Mouse (Mus musculus): Measurements from ENCODE around the gene Car10. TPM values are rescaled to one million over a fixed set of nuclear protein-coding genes. Genes with fewer than 3 reads are reported as not detected.

Car10 gene
- polyA plus RNA-seq, 1 experiment from 2014 or later = 0.13 TPM

DNA sequence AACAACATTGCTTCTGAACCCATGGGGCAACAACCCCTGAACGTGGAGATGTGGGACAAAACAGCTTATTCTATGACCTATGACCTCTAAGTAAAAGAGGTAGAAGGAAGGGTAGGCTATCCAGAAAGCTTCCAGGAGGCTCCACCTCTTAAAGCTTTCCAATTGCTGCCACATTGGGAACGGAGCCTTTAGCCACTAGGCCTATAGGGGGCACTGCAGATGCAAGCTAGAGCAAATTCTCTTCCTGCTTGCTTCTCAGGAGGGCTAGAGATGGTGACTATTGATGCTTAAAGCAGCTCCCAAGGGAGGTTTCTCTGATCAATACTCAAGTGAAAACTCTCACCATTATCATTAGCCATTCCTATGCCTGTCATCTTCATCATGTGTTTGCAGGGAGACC, 416.6 kb downstream of the Car10 start:
- Histone ChIP-seq H3K4me3 (replicated peaks; ENCODE audit: low read length) (no peak overlapping the region), H3K4me2 (ENCODE audit: low read depth, low read length) (no peak overlapping the region), H3K27ac (ENCODE audit: low read length) (no peak overlapping the region), H3K9ac (ENCODE audit: low read length) (no peak overlapping the region), H3K9me3 (replicated peaks; ENCODE audit: control insufficient read depth, low read length) (no peaks in the 10 kb centered on the region), H3K27me3 (ENCODE audit: control insufficient read depth, insufficient read depth, low read length) (no peaks in the 10 kb centered on the region), H3K36me3 (ENCODE audit: control insufficient read depth, insufficient read depth, low read length) (no peaks in the 10 kb centered on the region), H3K4me1 (ENCODE audit: control insufficient read depth, insufficient read depth, low read length) (no peaks in the 10 kb centered on the region)
- no peak for ATAC-seq (ENCODE audit: insufficient read depth, low FRiP score)
- 28% methylated on average over 2 of the region's 2 CpGs for WGBS

DNA sequence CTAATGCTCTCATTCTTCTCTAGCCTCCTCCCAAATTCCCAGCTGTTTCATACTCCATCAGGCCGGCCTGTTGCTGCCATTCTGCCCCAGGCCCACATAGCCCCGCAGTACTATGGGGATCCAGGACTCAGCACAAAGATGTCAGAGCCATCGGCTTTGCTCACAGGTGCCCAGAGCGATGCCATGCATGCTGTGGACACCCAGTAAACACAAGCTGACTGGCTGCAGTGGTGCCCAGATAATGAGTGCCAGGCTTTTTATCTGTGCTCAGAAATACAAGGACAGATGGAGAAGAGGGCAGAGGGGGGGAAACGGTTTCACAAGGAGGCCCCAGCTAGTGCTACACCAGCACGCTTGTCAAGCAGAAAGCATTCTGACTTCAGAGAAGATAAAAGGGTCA, 417.7 kb downstream of the Car10 start:
- no peak for ATAC-seq (ENCODE audit: insufficient read depth, low FRiP score)
- no peak overlapping the region for H3K4me2 ChIP-seq (ENCODE audit: low read depth, low read length)

DNA sequence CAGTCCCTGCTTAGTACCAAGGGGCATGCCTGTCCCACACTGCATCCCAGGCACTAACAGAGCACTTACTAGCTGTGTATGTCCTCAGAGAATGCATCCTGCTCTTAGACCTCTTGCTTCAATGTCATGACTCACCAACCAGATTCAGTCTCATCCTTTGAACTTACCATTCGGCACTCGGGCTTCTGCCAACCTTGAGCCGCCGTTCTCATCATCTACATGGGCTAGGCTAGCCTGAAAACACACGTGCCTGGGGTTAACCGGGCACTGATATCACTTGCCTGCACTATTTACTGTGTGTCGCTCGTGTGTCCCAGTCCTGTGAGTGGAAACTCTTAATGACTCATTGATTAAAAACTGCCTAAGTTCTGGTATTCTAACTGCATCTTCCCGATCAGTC, 418.4 kb downstream of the Car10 start:
- H3K27ac ChIP-seq (ENCODE audit: low read length) = no peak overlapping the region
- no peaks in the 10 kb centered on the region for H3K27me3 ChIP-seq (ENCODE audit: control insufficient read depth, insufficient read depth, low read length)
- no peaks in the 10 kb centered on the region for H3K4me1 ChIP-seq (ENCODE audit: control insufficient read depth, insufficient read depth, low read length)
- no peak for ATAC-seq (ENCODE audit: insufficient read depth, low FRiP score)
- H3K4me2 ChIP-seq (ENCODE audit: low read depth, low read length) = no peak overlapping the region
- H3K9ac ChIP-seq (ENCODE audit: low read length) = no peak overlapping the region
- no peak overlapping the region for H3K4me3 ChIP-seq (replicated peaks; ENCODE audit: low read length)
- H3K36me3 ChIP-seq (ENCODE audit: control insufficient read depth, insufficient read depth, low read length) = no peaks in the 10 kb centered on the region
- no peaks in the 10 kb centered on the region for H3K9me3 ChIP-seq (replicated peaks; ENCODE audit: control insufficient read depth, low read length)
- 82% methylated on average over 9 of the region's 9 CpGs for WGBS

More for the DNA sequence above, 417.7 kb downstream of the Car10 start:
- Histone ChIP-seq H3K4me1 (ENCODE audit: control insufficient read depth, insufficient read depth, low read length) (no peaks in the 10 kb centered on the region), H3K36me3 (ENCODE audit: control insufficient read depth, insufficient read depth, low read length) (no peaks in the 10 kb centered on the region), H3K27ac (ENCODE audit: low read length) (no peak overlapping the region), H3K9ac (ENCODE audit: low read length) (no peak overlapping the region), H3K9me3 (replicated peaks; ENCODE audit: control insufficient read depth, low read length) (no peaks in the 10 kb centered on the region), H3K4me3 (replicated peaks; ENCODE audit: low read length) (no peak overlapping the region), H3K27me3 (ENCODE audit: control insufficient read depth, insufficient read depth, low read length) (no peaks in the 10 kb centered on the region)
- 83% methylated on average over 6 of the region's 6 CpGs for WGBS

DNA sequence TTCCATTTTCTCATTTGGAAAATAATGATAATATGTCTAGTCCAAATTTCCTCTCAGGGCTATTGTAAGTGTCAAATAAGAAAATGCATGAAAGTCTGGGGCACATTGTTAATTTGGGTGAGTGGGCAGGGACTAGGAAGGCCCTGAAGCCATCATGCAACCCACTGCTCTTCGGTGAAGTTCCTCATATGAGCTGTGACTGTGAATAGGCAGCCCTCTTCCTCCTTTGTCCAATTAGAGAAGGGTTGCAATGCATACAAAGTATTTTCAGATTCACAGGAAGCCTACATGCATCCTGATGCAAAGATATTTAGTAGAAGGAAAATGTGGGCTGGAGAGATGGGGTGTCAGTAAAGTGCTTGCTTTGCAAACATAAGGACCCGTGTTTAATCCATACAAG, 419.1 kb downstream of the Car10 start:
- Histone ChIP-seq H3K27me3 (ENCODE audit: control insufficient read depth, insufficient read depth, low read length) (no peaks in the 10 kb centered on the region), H3K4me1 (ENCODE audit: control insufficient read depth, insufficient read depth, low read length) (no peaks in the 10 kb centered on the region), H3K4me2 (ENCODE audit: low read depth, low read length) (no peak overlapping the region), H3K4me3 (replicated peaks; ENCODE audit: low read length) (no peak overlapping the region), H3K27ac (ENCODE audit: low read length) (no peak overlapping the region), H3K9ac (ENCODE audit: low read length) (no peak overlapping the region), H3K36me3 (ENCODE audit: control insufficient read depth, insufficient read depth, low read length) (no peaks in the 10 kb centered on the region), H3K9me3 (replicated peaks; ENCODE audit: control insufficient read depth, low read length) (no peaks in the 10 kb centered on the region)
- WGBS = 70% methylated on average over 2 of the region's 2 CpGs
- ATAC-seq (ENCODE audit: insufficient read depth, low FRiP score) = no peak

DNA sequence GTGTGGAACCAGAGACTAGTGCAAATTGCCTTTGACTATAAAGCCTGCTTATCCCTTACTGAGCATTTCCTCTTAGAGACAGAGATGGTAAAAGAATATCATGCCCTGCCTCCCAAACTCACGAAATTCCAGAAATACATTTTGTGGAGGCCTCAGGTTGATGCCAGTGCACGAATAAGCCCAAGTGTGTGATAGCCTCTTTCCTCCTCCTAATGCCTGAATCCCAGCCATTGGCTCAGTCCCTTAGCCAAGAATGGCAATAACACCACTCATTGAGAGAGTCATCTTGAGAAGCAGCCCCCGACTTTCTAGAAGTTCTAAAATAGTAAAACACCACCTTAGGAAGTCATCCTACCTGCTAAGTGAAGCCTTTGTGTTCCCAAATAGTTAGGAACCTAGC, 424.7 kb downstream of the Car10 start:
- Histone ChIP-seq H3K27me3 (ENCODE audit: control insufficient read depth, insufficient read depth, low read length) (no peaks in the 10 kb centered on the region), H3K4me2 (ENCODE audit: low read depth, low read length) (no peak overlapping the region), H3K9me3 (replicated peaks; ENCODE audit: control insufficient read depth, low read length) (no peaks in the 10 kb centered on the region), H3K36me3 (ENCODE audit: control insufficient read depth, insufficient read depth, low read length) (no peaks in the 10 kb centered on the region), H3K4me3 (replicated peaks; ENCODE audit: low read length) (no peak overlapping the region), H3K27ac (ENCODE audit: low read length) (no peak overlapping the region), H3K9ac (ENCODE audit: low read length) (no peak overlapping the region), H3K4me1 (ENCODE audit: control insufficient read depth, insufficient read depth, low read length) (no peaks in the 10 kb centered on the region)
- no peak for ATAC-seq (ENCODE audit: insufficient read depth, low FRiP score)
- WGBS = 74% methylated on average over 3 of the region's 3 CpGs

DNA sequence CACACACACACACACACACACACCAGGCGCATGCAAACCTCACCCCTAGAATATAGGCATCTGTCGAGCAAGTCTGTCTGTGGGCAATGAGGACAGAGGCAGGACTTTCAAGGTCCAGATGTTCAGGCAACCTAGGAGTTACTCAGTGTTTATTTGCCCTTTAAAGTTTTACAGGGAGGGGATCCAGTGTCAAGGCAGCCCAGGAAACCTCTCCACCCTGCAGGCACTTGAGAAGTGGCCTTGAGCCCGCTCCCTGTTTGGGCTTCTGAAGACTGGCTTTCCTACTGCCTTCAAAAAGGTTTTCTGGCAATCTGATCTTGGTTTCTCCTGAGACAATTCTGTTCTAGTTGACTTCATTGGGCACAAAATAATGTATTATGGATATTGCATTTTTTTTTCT, 428.1 kb downstream of the Car10 start:
- Histone ChIP-seq H3K4me2 (ENCODE audit: low read depth, low read length) (no peak overlapping the region), H3K27ac (ENCODE audit: low read length) (no peak overlapping the region), H3K36me3 (ENCODE audit: control insufficient read depth, insufficient read depth, low read length) (no peaks in the 10 kb centered on the region), H3K4me3 (replicated peaks; ENCODE audit: low read length) (no peak overlapping the region), H3K9me3 (replicated peaks; ENCODE audit: control insufficient read depth, low read length) (no peaks in the 10 kb centered on the region), H3K9ac (ENCODE audit: low read length) (no peak overlapping the region), H3K27me3 (ENCODE audit: control insufficient read depth, insufficient read depth, low read length) (no peaks in the 10 kb centered on the region), H3K4me1 (ENCODE audit: control insufficient read depth, insufficient read depth, low read length) (no peaks in the 10 kb centered on the region)
- WGBS = 83% methylated on average over 3 of the region's 3 CpGs
- no peak for ATAC-seq (ENCODE audit: insufficient read depth, low FRiP score)

DNA sequence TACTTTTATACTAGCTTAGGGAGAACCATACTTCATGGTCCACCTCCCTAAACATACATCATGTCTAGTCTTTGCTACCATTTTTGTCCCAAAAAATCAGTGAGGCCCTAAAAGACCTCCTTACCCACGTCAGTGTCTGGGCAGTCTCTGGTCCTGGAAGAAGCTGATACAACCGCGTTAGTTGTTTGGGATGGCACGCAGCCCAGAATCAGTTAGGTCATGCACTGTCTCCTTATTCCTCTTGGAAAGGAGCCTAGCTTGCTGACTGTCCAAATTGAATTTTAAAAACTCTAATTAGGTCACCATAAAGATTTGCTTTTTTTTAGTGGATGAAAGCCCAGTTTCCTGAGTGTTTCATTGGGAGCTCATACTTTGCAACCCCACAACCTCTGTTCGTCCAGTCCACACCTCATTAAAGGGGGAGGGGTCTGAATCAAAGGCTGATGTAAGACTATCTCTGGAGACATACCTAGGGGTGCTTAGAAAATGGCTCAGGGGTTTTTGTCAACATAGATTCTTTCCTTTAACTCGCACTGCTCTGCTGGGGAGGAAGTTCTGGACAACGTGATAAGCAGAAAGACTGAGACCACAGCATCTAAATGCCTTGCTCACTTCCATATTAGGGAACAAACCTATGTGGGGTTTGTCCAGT, 433.3 kb downstream of the Car10 start:
- no peak overlapping the region for H3K4me2 ChIP-seq (ENCODE audit: low read depth, low read length)
- H3K4me1 ChIP-seq (ENCODE audit: control insufficient read depth, insufficient read depth, low read length) = no peaks in the 10 kb centered on the region
- 43% methylated on average over 7 of the region's 7 CpGs for WGBS
- ATAC-seq (ENCODE audit: insufficient read depth, low FRiP score) = peak; percentile 71; the same call in 1 of the 2 replicates
- no peaks in the 10 kb centered on the region for H3K36me3 ChIP-seq (ENCODE audit: control insufficient read depth, insufficient read depth, low read length)
- H3K27ac ChIP-seq (ENCODE audit: low read length) = no peak overlapping the region
- H3K4me3 ChIP-seq (replicated peaks; ENCODE audit: low read length) = no peak overlapping the region
- no peaks in the 10 kb centered on the region for H3K9me3 ChIP-seq (replicated peaks; ENCODE audit: control insufficient read depth, low read length)
- H3K27me3 ChIP-seq (ENCODE audit: control insufficient read depth, insufficient read depth, low read length) = no peaks in the 10 kb centered on the region
- H3K9ac ChIP-seq (ENCODE audit: low read length) = no peak overlapping the region

DNA sequence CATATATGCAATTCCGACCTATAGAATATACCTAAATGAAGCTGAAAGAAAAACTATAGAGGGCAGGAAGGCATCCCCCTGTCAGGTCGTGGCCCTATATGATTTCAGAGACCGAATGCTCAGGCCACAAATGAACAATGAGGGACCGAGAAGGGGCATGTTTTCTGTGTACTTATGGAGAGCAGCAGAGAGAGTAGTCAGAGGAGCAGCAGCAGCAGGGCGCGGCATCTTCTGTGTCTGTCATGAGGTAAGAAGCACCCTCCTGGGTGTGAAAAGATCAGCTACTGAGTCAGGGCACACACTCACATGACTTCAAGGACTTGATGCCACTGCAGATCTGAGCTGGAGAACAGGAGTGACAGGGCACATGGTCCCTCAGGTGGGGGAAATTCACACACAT, 438.4 kb downstream of the Car10 start:
- H3K9ac ChIP-seq (ENCODE audit: low read length) = no peak overlapping the region

DNA sequence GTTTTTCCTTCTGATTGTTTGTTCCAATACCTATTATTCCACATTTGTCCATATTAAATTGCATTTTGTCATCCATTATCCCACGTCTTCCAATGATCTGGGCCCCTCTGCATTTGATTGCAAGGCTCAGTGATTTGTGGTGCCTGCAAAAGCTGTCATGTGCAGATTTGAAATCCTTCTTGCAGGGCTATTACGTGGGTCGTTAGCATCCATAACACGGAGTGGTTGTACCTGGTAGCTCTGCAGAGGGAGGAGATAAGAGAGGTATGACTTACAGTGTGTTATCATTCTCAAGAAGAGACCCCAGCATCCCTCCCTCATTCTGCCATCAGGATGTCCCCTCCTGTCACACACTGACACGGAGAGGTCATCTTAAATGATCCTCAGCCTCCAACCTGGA, 451.1 kb downstream of the Car10 start:
- no peaks in the 10 kb centered on the region for H3K36me3 ChIP-seq (ENCODE audit: control insufficient read depth, insufficient read depth, low read length)
- no peak overlapping the region for H3K4me2 ChIP-seq (ENCODE audit: low read depth, low read length)
- ATAC-seq (ENCODE audit: insufficient read depth, low FRiP score) = no peak
- WGBS = 47% methylated on average over 5 of the region's 5 CpGs
- no peak overlapping the region for H3K27ac ChIP-seq (ENCODE audit: low read length)
- H3K27me3 ChIP-seq (ENCODE audit: control insufficient read depth, insufficient read depth, low read length) = no peaks in the 10 kb centered on the region
- H3K9ac ChIP-seq (ENCODE audit: low read length) = no peak overlapping the region
- H3K4me3 ChIP-seq (replicated peaks; ENCODE audit: low read length) = no peak overlapping the region
- H3K4me1 ChIP-seq (ENCODE audit: control insufficient read depth, insufficient read depth, low read length) = no peaks in the 10 kb centered on the region
- H3K9me3 ChIP-seq (replicated peaks; ENCODE audit: control insufficient read depth, low read length) = no peaks in the 10 kb centered on the region

More for the DNA sequence above, 438.4 kb downstream of the Car10 start:
- H3K4me1 ChIP-seq (ENCODE audit: control insufficient read depth, insufficient read depth, low read length) = no peaks in the 10 kb centered on the region
- no peak overlapping the region for H3K4me2 ChIP-seq (ENCODE audit: low read depth, low read length)
- no peaks in the 10 kb centered on the region for H3K9me3 ChIP-seq (replicated peaks; ENCODE audit: control insufficient read depth, low read length)
- no peak for ATAC-seq (ENCODE audit: insufficient read depth, low FRiP score)
- H3K27ac ChIP-seq (ENCODE audit: low read length) = no peak overlapping the region
- WGBS = 79% methylated on average over 6 of the region's 6 CpGs
- no peaks in the 10 kb centered on the region for H3K36me3 ChIP-seq (ENCODE audit: control insufficient read depth, insufficient read depth, low read length)
- no peaks in the 10 kb centered on the region for H3K27me3 ChIP-seq (ENCODE audit: control insufficient read depth, insufficient read depth, low read length)
- H3K4me3 ChIP-seq (replicated peaks; ENCODE audit: low read length) = no peak overlapping the region

All from stomach, embryonic 16.5 days (tissue).